Mouse (Mus musculus): ENCODE results near the gene Frem2.

Gene Frem2

DNA sequence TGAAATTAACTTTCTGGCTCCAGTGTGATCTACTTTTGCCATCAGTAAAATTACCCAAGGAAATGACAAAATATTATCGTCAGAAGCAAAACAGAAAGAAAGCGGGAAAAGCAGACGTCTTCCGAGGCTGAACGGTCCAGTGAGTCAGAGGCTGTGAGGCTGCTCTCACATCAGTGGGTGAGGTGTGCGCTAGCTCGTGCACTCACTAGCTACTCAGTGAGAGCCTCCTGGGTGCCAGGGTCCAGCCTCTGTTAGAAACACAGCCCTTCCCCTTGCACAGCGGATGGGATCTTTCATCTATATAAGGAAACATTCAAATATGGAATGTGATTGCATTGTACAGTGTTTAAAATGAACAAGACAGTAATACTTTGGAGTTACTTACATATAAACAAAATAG is 36.8 kb downstream of the Frem2 start:
- DNase-seq (ENCODE audit: low spot score), result no peak

DNA sequence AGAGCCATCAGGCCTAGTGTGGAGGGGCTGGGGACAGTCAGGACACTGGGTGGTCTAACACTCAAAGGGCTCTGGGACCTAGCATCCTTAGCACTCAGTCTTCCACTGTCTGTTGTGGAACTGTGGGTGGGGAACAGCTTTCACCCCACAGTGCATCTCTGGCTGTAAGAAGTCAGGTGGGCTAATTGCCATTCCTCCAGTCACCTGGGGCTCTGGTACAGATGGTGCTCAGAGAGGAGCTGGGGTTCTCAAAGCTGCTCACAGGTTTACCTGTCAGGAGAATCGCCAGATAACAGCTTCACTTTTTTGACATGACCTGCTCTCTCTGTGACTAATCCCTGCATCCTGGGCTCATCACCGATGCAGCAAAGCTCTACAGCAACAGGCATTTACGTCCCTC is 46.0 kb downstream of the Frem2 start:
- no peak for DNase-seq (ENCODE audit: low spot score)

DNA sequence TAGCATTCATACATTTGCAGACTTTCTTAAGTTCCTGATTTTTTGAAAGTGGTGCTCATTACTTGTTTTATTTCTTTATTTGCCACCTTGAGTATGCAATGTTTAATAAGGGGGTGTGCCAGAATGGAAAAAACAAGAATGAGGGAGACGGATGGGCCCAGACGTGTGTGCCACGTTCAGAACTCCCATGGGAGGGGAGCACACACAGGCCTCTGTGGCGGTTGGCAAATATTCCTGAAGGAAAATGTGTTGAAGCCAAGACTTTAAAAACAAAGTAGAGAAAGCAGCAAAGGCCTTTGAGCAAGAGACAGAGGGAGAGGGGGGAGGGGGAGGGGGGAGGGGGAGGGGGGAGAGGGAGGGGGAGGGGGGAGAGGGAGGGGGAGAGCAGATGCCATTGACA is 47.3 kb downstream of the Frem2 start:
- DNase-seq (ENCODE audit: low spot score), result no peak

DNA sequence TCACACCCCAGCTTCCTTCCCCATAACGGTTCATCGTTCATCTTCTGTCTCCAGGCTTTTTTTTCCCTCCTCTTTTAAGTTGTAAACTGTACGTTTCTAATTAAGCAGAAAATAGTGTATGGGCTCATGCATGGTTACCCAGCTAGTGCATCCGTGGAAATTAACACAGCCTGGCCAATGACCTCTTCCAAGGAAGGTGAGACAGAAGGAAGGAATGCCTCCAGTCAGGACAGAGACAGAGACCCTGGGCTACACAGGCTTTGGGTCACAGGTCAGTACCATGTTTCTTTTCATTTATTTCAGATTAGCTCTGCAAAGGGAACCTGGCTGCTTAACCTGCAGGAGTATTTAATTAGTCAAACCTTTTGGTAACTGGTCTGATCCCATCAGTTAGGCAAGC is 57.0 kb downstream of the Frem2 start:
- no peak for DNase-seq (ENCODE audit: low spot score)

DNA sequence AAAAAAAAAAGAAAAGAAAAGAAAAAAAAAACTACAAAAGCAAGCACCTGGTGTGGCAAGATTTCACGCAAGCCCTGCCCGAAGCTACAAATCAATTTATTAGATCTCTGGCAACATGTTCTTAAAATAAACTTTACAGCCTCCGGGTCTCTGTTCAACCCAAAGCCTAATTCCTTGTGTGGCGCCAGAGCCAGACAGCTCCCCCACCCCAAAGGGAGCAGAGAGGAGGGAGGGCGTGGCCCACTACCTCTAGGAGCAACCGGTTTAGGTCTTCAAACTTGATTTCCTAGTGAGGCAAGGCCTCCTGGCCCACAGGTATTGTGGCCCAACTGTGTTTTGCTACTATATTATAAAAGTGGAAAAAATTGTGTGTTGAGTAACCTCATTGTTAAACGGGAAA is 57.8 kb downstream of the Frem2 start:
- DNase-seq (ENCODE audit: low spot score), result no peak

DNA sequence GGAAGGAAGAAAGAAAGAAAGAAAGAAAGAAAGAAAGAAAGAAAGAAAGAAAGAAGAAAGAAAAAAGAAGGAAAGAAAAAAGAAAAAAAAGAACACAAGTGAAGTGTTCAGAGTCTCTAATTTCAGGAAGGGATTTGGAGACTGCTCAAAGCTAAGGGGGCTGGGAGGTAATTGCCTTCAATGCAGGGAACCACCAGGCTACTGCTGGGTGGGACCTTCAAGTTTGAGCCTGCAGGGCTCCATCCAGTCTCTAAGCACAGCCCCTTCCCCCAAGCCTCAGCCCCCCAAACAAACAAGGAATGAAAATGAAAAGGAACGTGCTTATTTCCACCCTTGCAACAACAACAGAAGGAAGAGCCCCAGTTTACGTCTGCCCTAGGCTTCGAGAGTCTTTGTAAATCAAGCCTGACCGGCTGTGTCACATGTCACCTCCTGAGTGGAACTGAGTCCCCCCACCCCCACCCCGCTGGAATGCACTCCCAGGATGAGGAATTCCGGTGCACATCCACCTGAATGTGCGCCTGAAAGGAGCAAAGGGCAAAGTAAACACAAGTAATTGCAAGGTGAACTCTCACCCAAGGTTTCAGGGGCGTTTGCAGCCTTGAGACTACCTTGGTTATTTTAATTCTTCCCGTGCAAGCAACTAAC is 58.9 kb downstream of the Frem2 start:
- no peak for DNase-seq (ENCODE audit: low spot score)

DNA sequence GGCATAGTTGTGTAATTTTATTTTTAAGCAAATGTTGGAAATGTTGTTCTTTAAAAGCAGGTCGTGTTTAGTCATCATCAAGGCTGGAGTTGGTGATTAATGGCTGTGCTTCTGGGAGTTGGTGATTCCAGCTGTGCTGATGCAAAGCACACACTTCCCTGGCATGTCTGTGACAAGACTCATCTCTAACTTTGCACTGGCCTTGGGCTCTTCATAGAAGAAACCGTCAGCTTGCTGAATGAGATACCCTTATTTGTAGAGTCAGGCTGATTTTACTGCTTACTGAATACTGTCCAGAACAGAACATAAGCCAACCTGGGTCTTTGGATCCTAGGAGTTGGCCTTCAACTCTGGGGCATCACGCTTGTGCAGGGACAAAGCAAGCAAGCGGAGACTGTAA is 62.7 kb downstream of the Frem2 start:
- no peak for DNase-seq (ENCODE audit: low spot score)

DNA sequence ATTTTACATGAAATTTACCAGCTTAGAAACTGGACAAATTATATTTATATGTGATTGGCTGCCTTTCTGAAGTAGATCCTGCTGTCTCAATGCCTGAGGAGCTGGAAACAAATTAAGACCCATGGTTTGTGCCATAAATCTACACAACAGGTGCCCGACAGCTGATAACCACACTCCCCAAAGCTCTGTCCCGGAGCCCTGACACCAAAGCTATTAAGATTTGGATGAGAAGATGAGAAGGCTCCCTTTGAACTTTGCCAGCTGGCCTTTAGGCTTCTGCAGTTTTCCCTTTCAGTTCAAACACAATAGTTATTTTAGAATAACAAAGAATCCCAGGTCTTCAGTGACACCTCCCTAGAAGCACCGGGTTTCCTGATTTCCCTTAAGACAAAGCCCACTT is 63.4 kb downstream of the Frem2 start:
- DNase-seq (ENCODE audit: low spot score), result no peak

DNA sequence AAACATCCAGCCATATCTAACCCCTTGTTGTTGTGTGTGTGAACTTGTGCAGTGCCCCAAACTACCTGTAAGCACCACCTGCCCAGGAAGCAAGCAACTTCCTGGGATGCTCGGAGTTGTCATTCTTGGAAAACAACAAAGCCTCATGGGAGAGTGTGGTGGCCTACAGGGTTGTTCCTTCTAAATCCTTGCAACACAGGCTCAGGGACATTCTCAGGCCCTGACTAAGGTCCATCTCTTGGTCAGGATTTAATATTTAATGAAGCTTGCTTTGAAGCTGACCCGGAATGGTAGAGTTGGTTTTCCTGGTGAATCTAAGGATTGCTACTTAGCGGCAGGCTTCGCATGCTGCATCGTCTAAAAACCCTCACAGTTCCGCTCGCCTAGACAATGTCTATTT is 65.1 kb downstream of the Frem2 start:
- DNase-seq (ENCODE audit: low spot score), result no peak

DNA sequence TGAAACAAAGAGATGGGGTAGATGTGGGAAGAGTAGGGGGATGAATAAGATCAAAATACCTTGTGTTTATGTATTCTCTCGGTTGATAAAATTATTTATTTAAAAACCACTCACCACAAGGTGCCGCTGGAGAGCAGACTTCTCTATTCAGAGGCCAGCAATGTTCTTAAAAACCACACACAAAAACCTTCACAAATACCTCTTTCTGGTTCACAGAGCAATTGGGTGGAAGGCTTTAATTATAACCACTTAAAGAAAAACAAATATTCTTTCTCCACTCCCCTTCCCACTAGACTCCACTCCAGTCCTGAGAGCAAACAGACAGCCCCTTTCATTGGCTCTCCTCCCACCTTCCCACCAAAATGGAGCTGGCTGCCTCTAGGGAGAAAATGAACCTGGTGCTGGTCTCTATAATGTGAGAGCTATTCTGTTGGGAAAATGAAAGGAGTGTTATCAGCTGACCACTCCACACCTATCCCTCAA is 67.0 kb downstream of the Frem2 start:
- peak; percentile 48 for DNase-seq (ENCODE audit: low spot score)

DNA sequence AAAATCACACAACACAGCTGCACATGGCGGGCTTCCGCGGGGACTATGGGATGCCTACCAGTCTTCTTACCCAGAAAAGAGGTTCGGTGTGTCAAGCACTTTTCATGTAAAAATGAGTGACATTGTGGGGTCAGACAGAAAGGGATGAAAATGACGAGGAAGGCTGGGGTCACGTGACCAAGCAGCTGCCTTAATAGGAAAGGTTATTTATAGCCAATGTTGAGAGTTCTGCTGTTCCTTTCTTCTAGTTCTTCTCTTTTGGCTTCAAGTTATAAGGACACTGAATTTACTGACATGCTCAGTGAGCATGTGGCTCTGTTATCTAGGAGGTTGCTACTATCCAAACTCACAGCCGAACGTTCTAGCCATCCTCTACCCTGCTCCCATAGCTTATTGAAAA is 73.9 kb downstream of the Frem2 start:
- DNase-seq (ENCODE audit: low spot score), result no peak

DNA sequence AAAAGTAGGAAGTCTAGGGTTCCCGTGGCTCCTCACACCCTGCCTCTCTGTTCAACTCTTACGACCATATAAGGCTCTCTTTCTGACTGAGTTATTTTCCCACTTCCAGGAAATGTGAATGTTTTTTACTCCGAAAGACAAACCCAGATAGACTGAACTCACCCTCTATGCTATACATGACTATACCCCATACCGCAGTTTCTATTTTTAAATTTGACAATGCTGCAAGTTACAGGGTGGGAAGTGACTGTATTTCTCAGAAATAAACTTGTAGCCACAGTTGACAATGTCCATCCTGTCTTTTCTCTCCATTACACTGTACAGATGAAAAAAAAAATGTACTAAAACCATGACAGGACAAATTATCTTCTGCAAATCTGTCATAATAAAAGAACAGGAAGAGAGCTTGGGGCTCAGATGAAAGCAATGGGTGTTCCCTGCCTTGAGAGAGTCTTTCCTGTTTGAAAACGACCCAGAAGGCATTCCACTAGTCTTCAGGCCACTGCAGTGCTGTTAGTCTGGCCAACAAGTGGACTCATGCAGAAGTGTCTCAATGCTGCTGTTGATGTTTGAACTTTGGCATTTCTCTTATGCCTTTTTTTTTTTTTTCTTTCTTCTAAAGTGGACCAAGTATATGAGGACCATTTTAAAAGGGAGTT is 76.4 kb downstream of the Frem2 start:
- no peak for DNase-seq (ENCODE audit: low spot score)

DNA sequence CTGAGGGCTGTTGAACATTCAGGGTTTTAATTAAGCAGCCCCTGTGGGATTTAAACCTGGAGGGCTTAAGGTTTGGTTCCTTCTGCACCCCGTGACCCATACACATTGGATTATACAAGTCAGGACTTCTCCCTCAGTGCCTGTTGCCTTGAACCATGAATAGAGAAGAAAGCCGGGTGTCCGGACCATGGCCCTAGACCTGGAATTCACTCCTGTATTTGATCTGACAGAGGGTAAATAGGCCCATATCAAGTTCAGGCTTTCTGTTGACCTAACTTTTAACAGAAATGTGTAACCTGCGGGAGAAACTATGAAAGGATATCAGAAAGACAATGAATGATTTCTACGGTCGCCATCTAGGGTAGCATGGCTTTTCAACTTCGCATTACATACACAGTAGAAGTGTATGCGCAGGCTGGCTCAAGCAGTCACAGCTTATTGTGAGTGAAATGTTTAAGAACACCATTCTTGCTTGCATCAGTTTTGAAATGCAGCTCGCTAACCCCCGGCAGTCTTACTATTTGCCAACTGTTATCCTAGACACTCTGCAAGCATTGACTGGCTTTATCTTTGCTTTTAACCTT is 77.9 kb downstream of the Frem2 start:
- DNase-seq (ENCODE audit: low spot score), result no peak

DNA sequence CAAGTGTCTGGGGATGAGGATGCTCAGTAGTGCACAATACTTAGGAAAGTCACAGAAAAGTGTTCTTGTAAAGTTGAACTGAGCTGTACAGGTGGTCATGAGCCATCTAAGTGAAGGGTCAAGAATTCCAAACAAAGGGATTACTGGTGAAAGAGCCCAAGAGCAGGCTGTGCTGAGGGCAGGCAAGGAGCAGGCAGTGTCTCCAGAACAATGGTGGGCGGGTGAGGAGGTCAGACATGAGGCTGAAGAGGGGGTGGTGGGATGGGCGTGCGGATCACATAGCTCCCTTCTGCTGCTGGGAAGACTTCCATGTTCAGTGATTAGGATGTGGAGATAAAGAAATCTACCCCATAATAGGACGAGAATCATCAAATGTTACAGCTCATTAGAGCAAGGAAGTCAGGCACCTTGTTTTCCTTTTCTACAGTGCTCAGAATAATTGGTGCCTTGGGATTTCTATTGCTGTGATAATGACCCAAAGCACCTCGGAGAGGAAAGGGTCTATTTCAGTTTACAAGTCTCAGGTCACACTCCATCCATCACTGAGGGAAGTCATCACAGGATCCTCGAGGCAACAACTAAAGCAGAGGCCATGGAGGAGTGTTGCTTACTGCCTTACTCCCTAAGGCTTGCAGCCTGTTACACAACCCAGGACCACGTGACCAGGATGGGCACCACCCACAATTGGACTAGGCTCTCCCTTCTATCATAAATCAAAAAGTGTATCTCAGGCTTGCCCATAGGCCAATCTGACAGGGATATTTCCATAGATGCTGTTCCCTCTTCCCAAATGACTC is 80.6 kb downstream of the Frem2 start:
- no peak for DNase-seq (ENCODE audit: low spot score)

DNA sequence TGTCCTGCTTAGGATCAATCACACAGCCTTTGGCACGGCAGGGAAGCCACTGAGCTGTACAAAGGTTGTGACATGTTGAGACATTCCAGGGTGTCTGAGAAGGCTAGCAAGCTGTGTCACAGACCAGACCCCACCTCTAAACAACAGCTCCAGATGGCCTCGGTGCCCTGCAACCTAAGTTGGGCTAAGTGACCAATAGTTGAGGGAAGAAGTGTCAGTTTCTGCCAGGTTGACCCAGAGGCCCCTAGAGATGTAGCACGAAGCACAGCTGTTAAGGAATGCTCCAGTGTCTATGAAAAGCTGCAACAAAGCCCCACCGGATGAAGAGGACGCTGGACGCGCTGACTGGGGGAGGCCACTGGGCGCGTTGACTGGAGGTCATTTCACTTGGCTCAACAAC is 83.0 kb downstream of the Frem2 start:
- no peak for DNase-seq (ENCODE audit: low spot score)

DNA sequence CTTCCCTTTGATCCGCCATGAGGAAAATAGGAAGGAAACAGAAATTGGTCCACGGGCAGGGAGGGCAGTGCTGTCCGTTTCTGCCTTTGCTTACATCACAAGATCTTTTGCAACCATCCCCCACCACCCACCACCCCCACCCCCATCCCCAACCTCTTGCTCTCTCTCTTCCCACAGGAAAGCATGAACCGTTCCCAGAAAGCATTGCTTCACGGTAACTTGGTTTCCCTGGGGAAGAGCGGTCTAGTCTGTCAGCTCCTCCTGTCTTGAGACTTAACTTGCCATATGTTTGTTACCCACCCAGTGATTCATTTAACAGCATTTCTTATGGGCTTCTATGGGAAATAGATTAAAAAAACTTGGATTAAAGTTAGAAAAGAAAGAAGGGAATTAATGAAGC is 85.5 kb downstream of the Frem2 start:
- no peak for DNase-seq (ENCODE audit: low spot score)

DNA sequence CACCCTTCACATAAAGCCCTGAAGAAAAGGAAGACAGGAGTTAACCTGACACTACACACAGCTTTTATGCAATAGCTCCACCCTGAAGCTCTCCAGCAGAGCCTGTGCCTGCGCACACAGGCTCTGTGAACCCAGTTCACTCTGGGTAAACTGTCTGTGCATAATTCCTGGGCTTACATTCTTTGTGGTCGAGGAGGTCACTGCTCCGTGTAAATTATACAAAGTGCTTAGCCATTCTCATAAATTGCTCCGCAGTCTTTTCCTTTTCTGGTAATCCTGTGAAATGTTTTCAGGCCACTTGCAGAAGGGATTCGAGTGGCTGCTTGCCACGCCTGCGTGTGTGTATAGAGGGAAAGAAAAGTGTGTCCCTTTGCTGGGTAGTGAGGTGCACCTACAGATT is 92.6 kb downstream of the Frem2 start:
- no peak for DNase-seq (ENCODE audit: low spot score)

DNA sequence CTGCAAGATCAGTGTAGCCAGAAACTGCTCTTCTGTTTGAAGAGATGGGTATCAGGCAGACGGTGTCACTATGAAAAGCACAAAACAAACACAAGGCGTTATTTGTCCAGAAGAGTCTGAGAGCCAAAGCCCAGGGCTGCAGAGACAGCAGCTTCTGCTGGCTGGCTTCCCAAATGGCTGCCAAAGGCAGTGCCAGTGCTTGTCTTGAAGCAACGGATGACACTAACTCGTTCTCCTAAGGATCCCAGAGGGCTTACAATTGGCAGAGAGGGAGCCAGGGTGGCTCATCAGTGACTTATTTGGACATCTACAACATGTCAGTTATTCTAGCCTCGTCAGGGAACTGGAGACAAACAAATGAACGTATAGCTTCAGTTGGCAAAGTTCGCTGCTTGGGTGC is 93.4 kb downstream of the Frem2 start:
- DNase-seq (ENCODE audit: low spot score), result peak; percentile 10

DNA sequence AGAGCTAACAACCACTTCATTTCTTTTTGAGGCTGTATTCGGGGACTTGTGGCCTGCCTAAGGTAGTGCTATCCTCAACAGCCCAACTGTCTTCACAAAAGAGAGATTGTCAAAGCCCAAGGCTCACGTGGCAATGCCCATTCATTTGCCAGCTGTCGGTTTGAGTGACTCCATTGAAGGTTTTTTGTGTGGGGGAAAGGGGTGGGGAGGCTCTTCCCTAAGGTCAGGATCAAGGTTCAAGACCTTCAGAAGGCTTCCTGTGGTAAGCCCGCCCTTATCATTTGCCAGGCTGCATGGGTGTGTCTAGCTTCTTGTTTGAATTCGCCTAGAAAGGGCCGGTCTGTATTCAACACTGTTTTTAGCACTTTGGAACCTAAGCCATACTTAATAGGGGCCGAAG is 95.3 kb downstream of the Frem2 start:
- no peak for DNase-seq (ENCODE audit: low spot score)

DNA sequence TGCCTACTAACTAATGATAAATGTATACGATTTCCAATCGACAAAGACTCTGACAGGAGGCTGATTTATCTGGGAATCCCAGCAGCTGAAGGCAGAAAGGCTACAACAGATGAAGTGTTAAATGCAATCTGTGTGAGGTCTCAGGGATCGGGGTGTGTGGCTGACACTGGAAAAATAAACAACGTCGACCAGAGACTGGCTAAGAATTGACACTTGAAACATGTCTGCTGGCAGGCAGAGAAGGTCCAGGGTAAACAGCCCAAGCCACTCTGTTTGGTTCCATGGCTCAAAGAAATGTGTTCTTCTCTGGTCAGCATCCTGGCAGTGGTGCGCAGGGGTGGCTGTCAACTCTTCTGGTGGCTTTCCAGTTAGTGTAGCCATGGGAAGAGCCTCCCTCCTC is 98.1 kb downstream of the Frem2 start:
- no peak for DNase-seq (ENCODE audit: low spot score)

DNA sequence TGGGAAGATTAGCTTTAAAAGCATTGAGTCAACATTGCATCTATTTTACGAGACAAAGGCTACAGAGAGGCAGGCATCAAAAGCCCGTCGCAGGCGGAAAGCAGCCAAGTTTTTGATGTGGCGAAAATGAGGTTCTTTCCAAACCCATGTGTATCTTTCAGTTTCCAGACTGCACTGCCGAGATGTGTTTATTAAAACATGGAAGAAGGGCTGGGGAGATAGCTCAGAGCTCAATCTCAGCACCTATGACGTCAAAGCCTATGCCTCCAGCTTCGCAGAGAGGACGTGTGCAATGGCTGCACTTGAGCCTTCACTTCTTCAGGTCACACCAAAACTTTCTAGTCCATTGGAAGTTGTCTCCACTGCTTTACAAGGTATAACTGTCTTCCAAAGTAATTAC is 98.9 kb downstream of the Frem2 start:
- no peak for DNase-seq (ENCODE audit: low spot score)

DNA sequence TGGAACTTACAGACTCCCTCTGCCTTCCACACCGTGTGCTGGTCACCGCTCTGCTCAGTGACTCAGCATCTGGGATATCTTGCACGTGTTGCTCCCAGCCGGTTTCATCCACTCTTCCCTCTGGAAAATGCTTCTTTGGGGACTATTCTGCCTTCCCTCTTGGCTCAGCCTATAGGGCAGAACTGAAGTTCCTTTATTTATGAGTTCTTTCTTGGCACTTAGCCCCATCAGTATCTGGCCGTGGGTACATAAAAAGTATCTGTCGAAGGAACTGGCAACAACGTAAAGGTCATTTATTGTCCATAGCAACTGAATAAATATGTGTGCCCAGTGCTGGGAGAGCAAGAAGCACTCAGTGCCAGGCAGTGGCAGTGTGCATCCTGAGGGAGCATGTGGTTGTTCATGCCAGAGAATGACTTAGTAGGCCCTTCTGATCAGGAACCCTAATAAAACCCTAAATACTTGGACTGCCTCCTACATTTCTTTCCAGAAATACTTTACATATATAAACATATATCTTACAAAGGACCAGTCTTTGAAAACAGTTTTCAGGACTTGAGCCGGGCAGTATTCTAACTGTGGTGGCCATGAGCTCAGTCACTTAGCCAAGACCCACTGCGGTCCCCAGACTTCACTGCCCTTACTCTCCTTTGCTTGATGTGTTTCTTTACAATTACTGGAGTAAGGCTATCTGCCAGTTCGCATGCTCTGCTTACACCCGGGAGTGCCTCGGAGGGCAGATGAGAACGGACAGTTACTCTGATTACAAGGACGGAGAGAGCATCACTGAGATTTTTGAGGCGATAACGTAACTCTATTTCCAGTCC is 99.6 kb downstream of the Frem2 start:
- DNase-seq (ENCODE audit: low spot score), result no peak

All from adipocyte (in vitro differentiated cells).